Mouse (Mus musculus) MEL (cell line): ENCODE data around the gene Wt1. TPM values are rescaled to one million over a fixed set of nuclear protein-coding genes. Genes with fewer than 3 reads are reported as not detected.

Experiments
- DNase-seq: peaks from one replicate; pipeline ENCODE4 v3.0.0; 2011; ENCODE audit warnings: low read depth, low spot score
- H3K27ac ChIP-seq: 2 replicates; pipeline ENCODE4 v1.5.1; 2012; ENCODE audit warnings: low read depth, mild to moderate bottlenecking, control low read depth, low read length, moderate library complexity; ENCODE audit not compliant: control insufficient read depth
- H3K27me3 ChIP-seq, 2 experiments: fragments of 150-350 bp in 1 of 2; sonication (generic) in 1 of 2; 2 replicates each; pipeline ENCODE4 v1.6.1; 2012; ENCODE audit warnings: low read length in 2 of 2, mild to moderate bottlenecking in 2 of 2, improper control_type of control experiment in 1 of 2, moderate library complexity in 1 of 2; ENCODE audit not compliant: insufficient read depth in 2 of 2, control insufficient read depth in 1 of 2
- H3K36me3 ChIP-seq, 2 experiments: 2 replicates each; pipeline ENCODE4 v1.6.1; 2012 to 2014; ENCODE audit warnings: low read length in 2 of 2, improper control_type of control experiment in 1 of 2, inconsistent platforms in 1 of 2, mild to moderate bottlenecking in 1 of 2; ENCODE audit not compliant: insufficient read depth in 2 of 2, control insufficient read depth in 1 of 2
- H3K4me1 ChIP-seq, 2 experiments: fragments of 150-350 bp in 1 of 2; sonication (generic) in 1 of 2; 2 replicates each; pipeline ENCODE4 v1.6.1; 2012; ENCODE audit warnings: low read length in 2 of 2, improper control_type of control experiment in 1 of 2, mild to moderate bottlenecking in 1 of 2; ENCODE audit not compliant: insufficient read depth in 2 of 2, control insufficient read depth in 1 of 2
- H3K4me3 ChIP-seq, 2 experiments: fragments of 150-350 bp in 1 of 2; sonication (generic) in 1 of 2; 2 replicates each; pipeline ENCODE4 v1.5.1; 2012; ENCODE audit warnings: low read depth in 2 of 2, low read length in 2 of 2, mild to moderate bottlenecking in 2 of 2, moderate library complexity in 2 of 2, control low read depth in 1 of 2, improper control_type of control experiment in 1 of 2; ENCODE audit not compliant: control insufficient read depth in 1 of 2, insufficient read depth in 1 of 2
- H3K79me2 ChIP-seq: 2 replicates; pipeline ENCODE4 v1.6.1; 2012; ENCODE audit warnings: mild to moderate bottlenecking, low read length, moderate library complexity; ENCODE audit not compliant: control insufficient read depth, poor library complexity, insufficient read depth
- H3K9ac ChIP-seq: 2 replicates; pipeline ENCODE4 v1.6.1; 2012; ENCODE audit warnings: low read depth, mild to moderate bottlenecking, control low read depth, low read length, moderate library complexity; ENCODE audit not compliant: control insufficient read depth, poor library complexity, severe bottlenecking
- H3K9me3 ChIP-seq: fragments of 150-350 bp; sonication (generic); replicated peaks from 2 replicates; pipeline ENCODE4 v1.6.1; 2012; ENCODE audit warnings: mild to moderate bottlenecking, low read length, improper control_type of control experiment, moderate library complexity; ENCODE audit not compliant: insufficient read depth
- E2F4 ChIP-seq: IDR thresholded peaks from 2 replicates; pipeline ENCODE4 v1.6.1; 2011; ENCODE audit warnings: low read depth, low read length, improper control_type of control experiment, borderline replicate concordance
- ELF1 ChIP-seq: IDR thresholded peaks from 2 replicates; pipeline ENCODE4 v1.6.1; 2014; ENCODE audit warnings: low read depth, mild to moderate bottlenecking, inconsistent platforms, low read length, improper control_type of control experiment, moderate library complexity
- EP300 ChIP-seq, 2 experiments: IDR thresholded peaks; 2 replicates each; pipeline ENCODE4 v1.6.1; 2011; ENCODE audit warnings: improper control_type of control experiment in 2 of 2, low read length in 2 of 2, low read depth in 1 of 2, mild to moderate bottlenecking in 1 of 2
- JUND ChIP-seq: IDR thresholded peaks from 2 replicates; pipeline ENCODE4 v1.6.1; 2011; ENCODE audit warnings: low read depth, mild to moderate bottlenecking, improper control_type of control experiment, low read length
- KAT2A ChIP-seq: conservative IDR thresholded peaks from 2 replicates; pipeline ENCODE4 v1.6.1; 2012; ENCODE audit warnings: low read depth, low read length, improper control_type of control experiment, inconsistent platforms
- MAFK ChIP-seq: IDR thresholded peaks from 2 replicates; pipeline ENCODE4 v1.6.1; 2011; ENCODE audit warnings: low read depth, mild to moderate bottlenecking, low read length, improper control_type of control experiment, borderline replicate concordance
- MXI1 ChIP-seq: IDR thresholded peaks from 2 replicates; pipeline ENCODE4 v1.6.1; 2011; ENCODE audit warnings: mild to moderate bottlenecking, low read depth, low read length, improper control_type of control experiment
- MYB ChIP-seq: IDR thresholded peaks from 2 replicates; pipeline ENCODE4 v1.6.1; 2011; ENCODE audit warnings: mild to moderate bottlenecking, low read depth, low read length, improper control_type of control experiment
- MYC ChIP-seq: IDR thresholded peaks from 2 replicates; pipeline ENCODE4 v1.6.1; 2011; ENCODE audit warnings: low read depth, mild to moderate bottlenecking, low read length, improper control_type of control experiment, moderate library complexity
- NRF1 ChIP-seq: IDR thresholded peaks from 2 replicates; pipeline ENCODE4 v1.6.1; 2014; ENCODE audit warnings: low read depth, mild to moderate bottlenecking, inconsistent platforms, low read length, improper control_type of control experiment, moderate library complexity; ENCODE audit not compliant: poor library complexity, insufficient read depth, severe bottlenecking
- POLR2A ChIP-seq, 2 experiments: IDR thresholded peaks; 2 replicates each; pipeline ENCODE4 v1.6.1; 2011 to 2012; ENCODE audit warnings: low read length in 2 of 2, mild to moderate bottlenecking in 2 of 2, control low read depth in 1 of 2, improper control_type of control experiment in 1 of 2, low read depth in 1 of 2, moderate library complexity in 1 of 2; ENCODE audit not compliant: control insufficient read depth in 1 of 2, insufficient read depth in 1 of 2, poor library complexity in 1 of 2
- POLR2AphosphoS5 ChIP-seq: IDR thresholded peaks from 2 replicates; pipeline ENCODE4 v1.6.1; 2012; ENCODE audit warnings: low read depth, borderline replicate concordance, mild to moderate bottlenecking, inconsistent platforms, low read length, moderate library complexity, mixed read lengths
- RAD21 ChIP-seq: IDR thresholded peaks from 2 replicates; pipeline ENCODE4 v1.6.1; 2011; ENCODE audit warnings: mild to moderate bottlenecking, low read depth, low read length, improper control_type of control experiment
- TBP ChIP-seq: IDR thresholded peaks from 2 replicates; pipeline ENCODE4 v1.8.0; 2011; ENCODE audit warnings: low read depth, low read length, improper control_type of control experiment
- TCF12 ChIP-seq: IDR thresholded peaks from 2 replicates; pipeline ENCODE4 v1.6.1; 2014; ENCODE audit warnings: low read depth, mild to moderate bottlenecking, inconsistent platforms, low read length, improper control_type of control experiment, moderate library complexity
- USF1 ChIP-seq: IDR thresholded peaks from 2 replicates; pipeline ENCODE4 v1.6.1; 2014; ENCODE audit warnings: low read depth, mild to moderate bottlenecking, inconsistent platforms, low read length, improper control_type of control experiment, moderate library complexity
- ZC3H11A ChIP-seq: IDR thresholded peaks from 2 replicates; pipeline ENCODE4 v1.6.1; 2012; ENCODE audit warnings: low read depth, mild to moderate bottlenecking, inconsistent platforms, low read length, improper control_type of control experiment
- polyA plus RNA-seq, 2 experiments: library from polyadenylated mRNA; stranded (reverse) in 1 of 2; unstranded in 1 of 2; fragments of >175 nt in 1 of 2; fragments of >200 nt in 1 of 2; gene quantifications; 2 replicates each; pipeline versions ENCODE4 v1.2.1 to v1.2.4; 2012; ENCODE audit warnings: low replicate concordance in 2 of 2, low read depth in 1 of 2; ENCODE audit not compliant: insufficient read length in 2 of 2, insufficient read depth in 1 of 2, missing spikeins in 1 of 2
- total RNA-seq: library from RNA; depleted of rRNA; stranded (reverse); fragments of 300-350 nt; gene quantifications from 2 replicates; pipeline ENCODE4 v1.2.3, GENCODE M21; 2012

Wt1 gene
- total and polyA plus RNA-seq, 3 experiments: not detected

DNA sequence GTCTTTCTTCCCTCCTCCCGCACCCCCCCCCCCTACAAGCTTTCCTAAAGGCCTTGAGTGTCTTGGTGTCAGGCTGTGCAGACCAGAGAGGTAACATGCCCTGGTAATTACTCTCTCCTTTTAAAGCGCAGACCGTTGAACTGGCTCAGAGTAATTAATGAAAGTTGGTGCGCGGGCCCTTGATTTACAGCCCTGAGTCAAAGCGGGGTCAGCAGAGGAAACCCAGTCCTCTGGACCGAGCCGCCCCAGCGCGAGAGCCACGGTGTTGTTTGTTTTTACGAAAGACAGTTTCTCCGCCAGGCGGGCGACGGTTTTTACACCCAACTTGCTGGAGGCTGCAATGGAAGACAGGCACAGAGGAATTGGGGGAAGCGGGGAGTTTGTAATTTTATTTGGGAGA is 6.0 kb downstream of the Wt1 start:
- H3K27me3 ChIP-seq: peaks cover 5 to 6% of the 10 kb centered on the region in 2 experiments
- TF ChIP-seq RAD21 (no peak), ELF1 (no peak), POLR2A (IDR thresholded peaks at IDR 0.05; ENCODE audit: control insufficient read depth in 1 of 2, insufficient read depth in 1 of 2, low read depth in 1 of 2, low read length in 2 of 2, poor library complexity in 1 of 2) (no peak)
- H3K4me1 ChIP-seq: no peaks in the 10 kb centered on the region
- DNase-seq: no peak
- H3K4me3 ChIP-seq: no peak overlapping the region
- no peak overlapping the region for H3K27ac ChIP-seq
- no peak overlapping the region for H3K9ac ChIP-seq
- no peaks in the 10 kb centered on the region for H3K79me2 ChIP-seq
- H3K9me3 ChIP-seq: no peaks in the 10 kb centered on the region
- no peaks in the 10 kb centered on the region for H3K36me3 ChIP-seq

DNA sequence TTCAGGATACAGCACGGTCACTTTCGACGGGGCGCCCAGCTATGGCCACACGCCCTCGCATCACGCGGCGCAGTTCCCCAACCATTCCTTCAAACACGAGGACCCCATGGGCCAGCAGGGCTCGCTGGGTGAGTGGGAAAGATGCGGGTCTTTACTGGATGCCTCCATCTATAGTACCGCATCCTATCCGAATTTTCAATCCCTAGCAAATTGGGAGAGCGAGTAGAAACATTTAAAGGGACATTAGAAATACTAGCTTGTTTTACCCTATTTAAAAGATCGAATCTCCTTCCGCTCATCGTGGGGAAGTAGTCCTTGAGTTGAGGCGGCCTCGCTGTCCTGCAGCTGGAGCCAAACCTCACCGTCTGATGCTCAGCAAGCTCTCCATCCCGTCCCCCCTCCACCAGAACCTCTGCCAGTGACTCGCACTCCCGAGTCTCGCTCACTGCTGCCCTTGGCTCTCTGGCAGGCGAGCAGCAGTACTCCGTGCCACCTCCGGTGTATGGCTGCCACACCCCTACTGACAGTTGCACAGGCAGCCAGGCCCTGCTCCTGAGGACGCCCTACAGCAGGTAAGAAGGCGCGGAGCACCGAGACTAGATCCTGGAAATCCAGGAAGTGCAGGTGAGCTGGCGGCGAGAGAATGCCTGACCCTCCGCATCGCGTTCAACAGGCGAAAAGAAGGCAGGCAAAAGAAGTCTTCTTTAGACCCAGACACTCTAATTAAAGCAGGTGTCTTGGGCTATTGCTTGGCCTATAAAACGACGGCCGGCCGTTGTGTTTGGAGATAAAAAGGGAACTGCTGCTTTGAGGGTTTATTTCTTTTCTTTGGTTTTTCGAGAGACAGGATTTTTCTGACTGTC is 6.8 kb downstream of the Wt1 start:
- Histone ChIP-seq H3K27ac (no peak overlapping the region), H3K36me3 (no peaks in the 10 kb centered on the region), H3K9ac (no peak overlapping the region), H3K4me3 (no peak overlapping the region), H3K27me3 (peaks cover 5 to 12% of the 10 kb centered on the region in 2 experiments), H3K4me1 (no peaks in the 10 kb centered on the region), H3K79me2 (no peaks in the 10 kb centered on the region), H3K9me3 (no peaks in the 10 kb centered on the region)
- DNase-seq: no peak
- TF ChIP-seq TBP: no peak
- no peak for TF ChIP-seq MXI1
- no peak for TF ChIP-seq USF1
- TF ChIP-seq ZC3H11A: no peak
- no peak for TF ChIP-seq E2F4
- no peak for TF ChIP-seq EP300 (IDR thresholded peaks at IDR 0.05; ENCODE audit: low read depth in 1 of 2, low read length in 2 of 2)
- TF ChIP-seq POLR2AphosphoS5: no peak
- TF ChIP-seq NRF1: no peak
- no peak for TF ChIP-seq KAT2A
- no peak for TF ChIP-seq MAFK
- no peak for TF ChIP-seq JUND
- no peak for TF ChIP-seq MYB
- no peak for TF ChIP-seq TCF12
- no peak for TF ChIP-seq MYC
- TF ChIP-seq, all 39 proteins: peak for 0
